ENCODE assay signal across 7 mouse cellular contexts in the genomic region with DNA sequence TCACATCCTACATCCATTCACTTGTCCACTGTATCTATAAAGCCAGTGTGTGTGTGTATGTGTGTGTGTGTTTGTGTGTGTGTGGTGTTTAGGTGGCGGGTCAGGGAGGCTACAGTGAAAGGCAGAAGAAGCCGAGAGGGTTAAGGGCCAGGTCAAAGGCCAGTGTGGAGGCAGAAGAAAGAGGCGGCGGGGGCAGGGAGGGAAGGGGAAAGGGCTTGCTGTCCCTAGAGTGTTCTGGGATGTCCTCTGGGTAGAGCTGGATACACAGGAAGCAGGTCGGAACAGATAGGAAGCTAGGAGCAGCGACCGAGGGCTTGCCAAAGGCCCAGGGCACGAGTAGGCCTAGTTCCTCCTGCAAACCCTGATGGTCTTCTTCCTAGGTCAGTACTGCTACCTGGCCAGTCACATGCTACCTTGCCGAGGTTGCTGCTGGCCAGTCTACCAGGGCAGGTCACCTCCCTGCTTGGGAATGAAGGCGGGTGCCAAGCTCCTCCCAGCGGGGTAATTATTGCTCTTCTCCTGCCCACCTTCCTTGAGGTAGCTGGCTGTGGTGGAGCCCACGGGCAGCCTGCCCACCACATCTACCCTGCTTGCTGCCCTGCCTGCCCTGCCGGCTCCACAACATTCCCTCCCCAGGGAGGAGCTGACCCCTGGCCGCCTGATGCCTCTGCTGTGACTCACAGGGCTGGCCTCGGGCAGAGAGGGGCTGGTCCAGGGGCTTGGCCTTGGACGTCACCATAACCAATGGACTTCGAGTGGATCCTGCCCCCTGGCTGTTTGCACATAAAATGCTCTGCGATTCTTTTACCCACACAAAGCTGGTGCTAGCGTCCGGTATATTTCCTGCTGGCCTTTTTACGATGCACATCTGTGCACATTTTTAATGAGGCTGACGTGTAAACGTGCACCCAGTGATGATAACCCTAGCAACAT. TPM values are rescaled to one million over a fixed set of nuclear protein-coding genes. Genes with fewer than 3 reads are reported as not detected.
A peak's percentile ranks its signal among the peaks of the same experiment; 100 is the strongest.
DNase-seq lines count a peak whose midpoint lies in the region; ATAC-seq and TF ChIP-seq lines count a peak whose summit lies in the region.

No protein-coding gene starts in this region.

- H3K4me1 ChIP-seq in embryonic fibroblast, embryonic 13.5 days (ENCODE audit: control insufficient read depth, insufficient read depth, low read length) = peaks cover 15% of the 10 kb centered on the region
- H3K4me1 ChIP-seq in heart, embryonic 12.5 days (replicated peaks) = peaks cover 63% of the 10 kb centered on the region
- peaks cover 56% of the 10 kb centered on the region for H3K4me1 ChIP-seq in kidney, embryonic 15.5 days
- H3K4me1 ChIP-seq in liver, embryonic 12.5 days = peaks cover 31% of the 10 kb centered on the region
- peaks cover 2% of the 10 kb centered on the region; the same call in 1 of the 2 replicates for H3K4me1 ChIP-seq in testis, adult 2 months (ENCODE audit: control insufficient read depth, insufficient read depth, low read length)

- H3K27ac ChIP-seq in embryonic fibroblast, embryonic 13.5 days (ENCODE audit: insufficient read depth, low read length) = no peak overlapping the region
- H3K27ac ChIP-seq in heart, embryonic 12.5 days (ENCODE audit: poor library complexity, severe bottlenecking) = no peak overlapping the region
- peak overlapping the region; percentile 78 for H3K27ac ChIP-seq in kidney, embryonic 15.5 days
- no peak overlapping the region for H3K27ac ChIP-seq in liver, embryonic 12.5 days
- H3K27ac ChIP-seq in testis, adult 2 months (ENCODE audit: control insufficient read depth, insufficient read depth, low read depth, low read length) = peak overlapping the region; percentile 12; the same call in 1 of the 2 replicates

- H3K27me3 ChIP-seq in heart, embryonic 12.5 days (replicated peaks) = peaks cover 23% of the 10 kb centered on the region
- H3K27me3 ChIP-seq in kidney, embryonic 15.5 days = peaks cover 33% of the 10 kb centered on the region
- H3K27me3 ChIP-seq in liver, embryonic 12.5 days (replicated peaks) = peaks cover 76% of the 10 kb centered on the region
- no peaks in the 10 kb centered on the region for H3K27me3 ChIP-seq in testis, adult 2 months (ENCODE audit: control insufficient read depth, insufficient read depth, low read length)

- DNase-seq in adrenal gland, adult 8-10 months = peak; percentile 97

- peak; percentile 19; the same call in 1 of the 2 replicates for TF ChIP-seq CTCF in embryonic fibroblast, embryonic 13.5 days (IDR thresholded peaks at IDR 0.05; ENCODE audit: borderline replicate concordance, insufficient read depth, low read length)
- TF ChIP-seq CTCF in testis, adult 2 months (IDR thresholded peaks at IDR 0.05; ENCODE audit: control insufficient read depth, insufficient read depth, insufficient replicate concordance, low read depth, low read length) = peak; percentile 24; the same call in 1 of the 2 replicates

- ATAC-seq in heart, embryonic 12.5 days (ENCODE audit: insufficient number of reproducible peaks, low FRiP score) = peak; percentile 83
- ATAC-seq in kidney, embryonic 15.5 days (replicated peaks; ENCODE audit: low FRiP score) = peak; percentile 85
- ATAC-seq in liver, embryonic 12.5 days = peak; percentile 65
- ATAC-seq in monocyte, adult 5-6 weeks (replicated peaks; ENCODE audit: insufficient number of reproducible peaks, low FRiP score, low TSS enrichment, poor library complexity, severe bottlenecking) = peak; percentile 60

- TF ChIP-seq POLR2A in embryonic fibroblast, embryonic 13.5 days (IDR thresholded peaks at IDR 0.05; ENCODE audit: low read depth, low read length) = no peak
- TF ChIP-seq POLR2A in testis, adult 2 months (IDR thresholded peaks at IDR 0.05; ENCODE audit: control insufficient read depth, low read depth, low read length) = no peak

- WGBS in heart, embryonic 12.5 days = 38% methylated on average over 23 of the region's 23 CpGs
- WGBS in kidney, embryonic 15.5 days = 18% methylated on average over 23 of the region's 23 CpGs
- WGBS in liver, embryonic 12.5 days (ENCODE audit: insufficient replicate concordance) = 31% methylated on average over 23 of the region's 23 CpGs

- H3K9me3 ChIP-seq in heart, embryonic 12.5 days (replicated peaks) = no peaks in the 10 kb centered on the region
- no peaks in the 10 kb centered on the region for H3K9me3 ChIP-seq in kidney, embryonic 15.5 days (replicated peaks)
- no peaks in the 10 kb centered on the region for H3K9me3 ChIP-seq in liver, embryonic 12.5 days (replicated peaks)

- no peak overlapping the region for H3K4me3 ChIP-seq in embryonic fibroblast, embryonic 13.5 days (ENCODE audit: insufficient read depth, low read length)
- H3K4me3 ChIP-seq in heart, embryonic 12.5 days = no peak overlapping the region
- 0 out of 2 replicates have a peak overlapping the region, but pooled peaks have one; percentile 1 for H3K4me3 ChIP-seq in kidney, embryonic 15.5 days (replicated peaks)
- no peak overlapping the region for H3K4me3 ChIP-seq in liver, embryonic 12.5 days
- no peak overlapping the region for H3K4me3 ChIP-seq in testis, adult 2 months (ENCODE audit: control insufficient read depth, low read depth, low read length)

- peak overlapping the region; percentile 43 for H3K4me2 ChIP-seq in heart, embryonic 12.5 days
- peak overlapping the region; percentile 47 for H3K4me2 ChIP-seq in kidney, embryonic 15.5 days
- H3K4me2 ChIP-seq in liver, embryonic 12.5 days = 0 out of 2 replicates have a peak overlapping the region, but pooled peaks have one; percentile 18

- no peak overlapping the region for H3K9ac ChIP-seq in heart, embryonic 12.5 days
- no peak overlapping the region for H3K9ac ChIP-seq in kidney, embryonic 15.5 days
- no peak overlapping the region for H3K9ac ChIP-seq in liver, embryonic 12.5 days

- H3K36me3 ChIP-seq in heart, embryonic 12.5 days = no peaks in the 10 kb centered on the region
- no peaks in the 10 kb centered on the region for H3K36me3 ChIP-seq in kidney, embryonic 15.5 days
- H3K36me3 ChIP-seq in liver, embryonic 12.5 days = no peaks in the 10 kb centered on the region
- no peaks in the 10 kb centered on the region for H3K36me3 ChIP-seq in testis, adult 2 months (ENCODE audit: control insufficient read depth, insufficient read depth, low read length)

RNA-seq across cellular contexts. Expression of a gene that starts 40.2 kb away (rescaled TPM):
- total RNA-seq in adrenal gland, adult 8-10 months (2022) = 100 to 1,000 TPM in 1 of 4 experiments, 10 to 100 TPM in 3; 70.8 to 227 (median 87.4) TPM
- polyA plus RNA-seq in embryonic fibroblast, embryonic 13.5 days (2011; ENCODE audit: insufficient read length, low read depth, missing spikeins) = 11.2 and 11.8 TPM in 2 replicates
- 13.2 and 14.9 TPM in 2 replicates for polyA plus RNA-seq in heart, embryonic 12.5 days (2016; fragmentation: Nextera tagmentation; extraction: Ambion mirVana)
- polyA plus RNA-seq in kidney, embryonic 15.5 days (2015; fragmentation: Nextera tagmentation; extraction: Ambion mirVana) = 8.6 and 9.9 TPM in 2 replicates
- 3.2 and 3.3 TPM in 2 replicates for polyA plus RNA-seq in liver, embryonic 12.5 days (2016; fragmentation: Nextera tagmentation; extraction: Ambion mirVana)
- total RNA-seq in monocyte, adult 5-6 weeks (2017) = 35.2 to 45.8 TPM (median 42.2 TPM) in 3 replicates
- 3.3 and 3.8 TPM in 2 replicates for polyA plus RNA-seq in testis, adult 2 months (2012; rRNA removed)

Comparison
In these comparisons a context has a peak if more than half of its experiments do, and no peak if none do; other contexts are left out.
1. H3K27ac ChIP-seq: peak in kidney, embryonic 15.5 days (single experiment) and testis, adult 2 months (single experiment); none in embryonic fibroblast, embryonic 13.5 days (single experiment), heart, embryonic 12.5 days (single experiment) and liver, embryonic 12.5 days (single experiment).
2. Peak in every context shown above with its lines, with median percentiles within 50 percentile points of each other: ATAC-seq and H3K4me2 ChIP-seq.